Mouse (Mus musculus) heart, embryonic 15.5 days (tissue): ENCODE measurements around the gene Fbxw10. TPM values are rescaled to one million over a fixed set of nuclear protein-coding genes. Genes with fewer than 3 reads are reported as not detected.

Experiments used
- ATAC-seq: fragments of 200-750 bp; cut with Nextera tagmentation; replicated peaks from 2 replicates; pipeline ENCODE4 v1.8.0; 2017; ENCODE audit warnings: low read depth, moderate TSS enrichment; ENCODE audit not compliant: insufficient number of reproducible peaks, insufficient read depth, low FRiP score
- H3K27ac ChIP-seq: fragments of 300-500 bp; sonication (generic); 2 replicates; pipeline ENCODE4 v1.5.1; 2015; ENCODE audit warnings: mild to moderate bottlenecking, inconsistent platforms
- H3K27me3 ChIP-seq: fragments of 300-500 bp; sonication (generic); 2 replicates; pipeline ENCODE4 v1.6.1; 2015; ENCODE audit warnings: inconsistent platforms
- H3K36me3 ChIP-seq: fragments of 300-500 bp; sonication (generic); 2 replicates; pipeline ENCODE4 v1.6.1; 2015; ENCODE audit warnings: mild to moderate bottlenecking, inconsistent platforms
- H3K4me1 ChIP-seq: fragments of 300-500 bp; sonication (generic); replicated peaks from 2 replicates; pipeline ENCODE4 v1.6.1; 2015; ENCODE audit warnings: inconsistent platforms
- H3K4me2 ChIP-seq: fragments of 300-500 bp; sonication (generic); 2 replicates; pipeline ENCODE4 v1.6.1; 2015; ENCODE audit warnings: inconsistent platforms, mild to moderate bottlenecking, moderate library complexity
- H3K4me3 ChIP-seq: fragments of 300-500 bp; sonication (generic); 2 replicates; pipeline ENCODE4 v1.5.1; 2015; ENCODE audit warnings: mild to moderate bottlenecking, inconsistent platforms
- H3K9ac ChIP-seq: fragments of 300-500 bp; sonication (generic); 2 replicates; pipeline ENCODE4 v1.6.1; 2015; ENCODE audit warnings: mild to moderate bottlenecking, inconsistent platforms
- H3K9me3 ChIP-seq: fragments of 300-500 bp; sonication (generic); replicated peaks from 2 replicates; pipeline ENCODE4 v1.6.1; 2016; ENCODE audit warnings: inconsistent platforms
- WGBS: fragments of 180-500 bp; shearing (Covaris S2); methylation state at CpG from one replicate; pipeline ENCODE4 v1.1.7; 2015; ENCODE audit warnings: mixed read lengths; 5-methylcytosine and 5-hydroxymethylcytosine counted together
- polyA plus RNA-seq: library from polyadenylated mRNA; unstranded; fragments of >200 nt; fragmentation: Nextera tagmentation; extraction: Ambion mirVana; gene quantifications from 2 replicates; pipeline ENCODE4 v1.2.1, GENCODE M21; 2015

Fbxw10 gene
- polyA plus RNA-seq, 1 experiment from 2014 or later: 0.20 TPM

GRCm38 (mm10) chr11:62845730-62846129, 1.1 kb upstream of the Fbxw10 start:
- Histone ChIP-seq H3K4me2 (no peak overlapping the region), H3K36me3 (no peaks in the 10 kb centered on the region; the same call in 1 of the 2 replicates), H3K4me3 (no peak overlapping the region), H3K9ac (no peak overlapping the region), H3K4me1 (peaks cover 8% of the 10 kb centered on the region), H3K27me3 (no peaks in the 10 kb centered on the region), H3K9me3 (no peaks in the 10 kb centered on the region), H3K27ac (no peak overlapping the region)
- 65% methylated on average over 3 of the region's 3 CpGs for WGBS
- no peak for ATAC-seq

- no peaks in the 10 kb centered on the region for H3K27me3 ChIP-seq
- no peaks in the 10 kb centered on the region for H3K36me3 ChIP-seq
- H3K9ac ChIP-seq: no peak overlapping the region
- 57% methylated on average over 4 of the region's 4 CpGs for WGBS
- H3K4me3 ChIP-seq: no peak overlapping the region
- ATAC-seq: no peak
- H3K27ac ChIP-seq: no peak overlapping the region
- H3K4me2 ChIP-seq: no peak overlapping the region
- no peaks in the 10 kb centered on the region for H3K9me3 ChIP-seq
- H3K4me1 ChIP-seq: peaks cover 8% of the 10 kb centered on the region
These were observed 854 bp downstream of the Fbxw10 start for GRCm38 (mm10) chr11:62847655-62848191.

GRCm38 (mm10) chr11:62848301-62848700, 1.4 kb downstream of the Fbxw10 start:
- H3K4me3 ChIP-seq: no peak overlapping the region
- no peak overlapping the region for H3K9ac ChIP-seq
- 52% methylated on average over 2 of the region's 2 CpGs for WGBS
- no peaks in the 10 kb centered on the region for H3K36me3 ChIP-seq
- H3K27me3 ChIP-seq: no peaks in the 10 kb centered on the region
- H3K4me1 ChIP-seq: peaks cover 8% of the 10 kb centered on the region
- no peaks in the 10 kb centered on the region for H3K9me3 ChIP-seq
- no peak overlapping the region for H3K4me2 ChIP-seq
- no peak overlapping the region for H3K27ac ChIP-seq
- ATAC-seq: no peak

- H3K4me2 ChIP-seq: no peak overlapping the region
- H3K27me3 ChIP-seq: no peaks in the 10 kb centered on the region
- H3K9ac ChIP-seq: no peak overlapping the region
- H3K36me3 ChIP-seq: no peaks in the 10 kb centered on the region
- whole genome bisulfite sequencing: 71% methylated on average over 1 of the region's 1 CpGs
- H3K4me3 ChIP-seq: no peak overlapping the region
- no peaks in the 10 kb centered on the region for H3K9me3 ChIP-seq
- H3K27ac ChIP-seq: no peak overlapping the region
- H3K4me1 ChIP-seq: peaks cover 8% of the 10 kb centered on the region
- ATAC-seq: no peak
These were observed 4.3 kb downstream of the Fbxw10 start for GRCm38 (mm10) chr11:62851199-62851598.

- Histone ChIP-seq H3K4me3 (no peak overlapping the region), H3K27ac (no peak overlapping the region), H3K36me3 (no peaks in the 10 kb centered on the region), H3K9me3 (no peaks in the 10 kb centered on the region), H3K27me3 (no peaks in the 10 kb centered on the region), H3K4me1 (no peaks in the 10 kb centered on the region), H3K4me2 (no peak overlapping the region), H3K9ac (no peak overlapping the region)
- no peak for ATAC-seq
- 81% methylated on average over 6 of the region's 6 CpGs for WGBS
These were observed 6.5 kb downstream of the Fbxw10 start for GRCm38 (mm10) chr11:62853334-62853733.

- Histone ChIP-seq H3K9me3 (no peaks in the 10 kb centered on the region), H3K4me1 (no peaks in the 10 kb centered on the region), H3K36me3 (no peaks in the 10 kb centered on the region), H3K4me2 (no peak overlapping the region), H3K27ac (no peak overlapping the region), H3K27me3 (no peaks in the 10 kb centered on the region), H3K9ac (no peak overlapping the region), H3K4me3 (no peak overlapping the region)
- WGBS: 65% methylated on average over 4 of the region's 4 CpGs
- no peak for ATAC-seq
These were observed 18.7 kb downstream of the Fbxw10 start for GRCm38 (mm10) chr11:62865562-62865961.

- Histone ChIP-seq H3K4me2 (no peak overlapping the region), H3K36me3 (no peaks in the 10 kb centered on the region), H3K27me3 (no peaks in the 10 kb centered on the region), H3K4me1 (no peaks in the 10 kb centered on the region), H3K4me3 (no peak overlapping the region), H3K9ac (no peak overlapping the region), H3K27ac (no peak overlapping the region), H3K9me3 (no peaks in the 10 kb centered on the region)
- no peak for ATAC-seq
- 76% methylated on average over 7 of the region's 7 CpGs for WGBS
These were observed 19.8 kb downstream of the Fbxw10 start for GRCm38 (mm10) chr11:62866685-62867084.

- no peaks in the 10 kb centered on the region for H3K9me3 ChIP-seq
- H3K4me3 ChIP-seq: no peak overlapping the region
- no peak overlapping the region for H3K9ac ChIP-seq
- no peaks in the 10 kb centered on the region for H3K36me3 ChIP-seq
- no peak overlapping the region for H3K4me2 ChIP-seq
- H3K27me3 ChIP-seq: no peaks in the 10 kb centered on the region
- no peaks in the 10 kb centered on the region for H3K4me1 ChIP-seq
- ATAC-seq: no peak
- 71% methylated on average over 5 of the region's 5 CpGs for WGBS
- H3K27ac ChIP-seq: no peak overlapping the region
These were observed 22.3 kb downstream of the Fbxw10 start for GRCm38 (mm10) chr11:62869201-62869600.

GRCm38 (mm10) chr11:62869715-62870371, 23.0 kb downstream of the Fbxw10 start:
- Histone ChIP-seq H3K4me1 (no peaks in the 10 kb centered on the region), H3K9me3 (no peaks in the 10 kb centered on the region), H3K9ac (no peak overlapping the region), H3K27ac (no peak overlapping the region), H3K4me3 (no peak overlapping the region), H3K4me2 (no peak overlapping the region), H3K36me3 (no peaks in the 10 kb centered on the region), H3K27me3 (no peaks in the 10 kb centered on the region)
- 78% methylated on average over 8 of the region's 8 CpGs for WGBS
- ATAC-seq: no peak

- Histone ChIP-seq H3K27me3 (no peaks in the 10 kb centered on the region), H3K4me1 (no peaks in the 10 kb centered on the region; the same call in 1 of the 2 replicates), H3K27ac (no peak overlapping the region), H3K4me2 (no peak overlapping the region), H3K9ac (no peak overlapping the region), H3K9me3 (no peaks in the 10 kb centered on the region), H3K36me3 (no peaks in the 10 kb centered on the region), H3K4me3 (no peak overlapping the region)
- ATAC-seq: no peak
- 74% methylated on average over 9 of the region's 9 CpGs for WGBS
These were observed 26.6 kb downstream of the Fbxw10 start for GRCm38 (mm10) chr11:62873479-62873878.

- no peaks in the 10 kb centered on the region for H3K9me3 ChIP-seq
- H3K27me3 ChIP-seq: no peaks in the 10 kb centered on the region
- WGBS: 81% methylated on average over 1 of the region's 1 CpGs
- H3K27ac ChIP-seq: no peak overlapping the region
- no peak overlapping the region for H3K4me2 ChIP-seq
- peaks cover 6% of the 10 kb centered on the region for H3K4me1 ChIP-seq
- H3K9ac ChIP-seq: no peak overlapping the region
- no peak for ATAC-seq
- no peaks in the 10 kb centered on the region for H3K36me3 ChIP-seq
- no peak overlapping the region for H3K4me3 ChIP-seq
These were observed 28.8 kb downstream of the Fbxw10 start for GRCm38 (mm10) chr11:62875696-62876095.

- WGBS: 79% methylated on average over 4 of the region's 4 CpGs
- no peak overlapping the region for H3K27ac ChIP-seq
- no peak overlapping the region for H3K9ac ChIP-seq
- peaks cover 6% of the 10 kb centered on the region for H3K4me1 ChIP-seq
- H3K36me3 ChIP-seq: no peaks in the 10 kb centered on the region
- no peak overlapping the region for H3K4me2 ChIP-seq
- no peaks in the 10 kb centered on the region for H3K9me3 ChIP-seq
- no peaks in the 10 kb centered on the region for H3K27me3 ChIP-seq
- no peak overlapping the region for H3K4me3 ChIP-seq
- ATAC-seq: no peak
These were observed 29.6 kb downstream of the Fbxw10 start for GRCm38 (mm10) chr11:62876445-62876844.
